Mouse (Mus musculus) liver, postnatal 0 days (tissue): ENCODE measurements around the gene Flcn. TPM values are rescaled to one million over a fixed set of nuclear protein-coding genes. Genes with fewer than 3 reads are reported as not detected.

Experiments used
- ATAC-seq: fragments of 200-750 bp; cut with Nextera tagmentation; 2 replicates; pipeline ENCODE4 v1.8.0; 2017; ENCODE audit warnings: mild to moderate bottlenecking, moderate library complexity
- DNase-seq: peaks from one replicate; pipeline ENCODE4 v3.0.0-alpha.2; 2016
- H3K27ac ChIP-seq: fragments of 300-500 bp; sonication (generic); 2 replicates; pipeline ENCODE4 v1.5.1; 2014; ENCODE audit warnings: antibody characterized with exemption, moderate library complexity, mild to moderate bottlenecking, low read depth
- H3K27me3 ChIP-seq: fragments of 300-500 bp; sonication (generic); 2 replicates; pipeline ENCODE4 v1.6.1; 2014; ENCODE audit warnings: low read length, control low read depth, mixed read lengths; ENCODE audit not compliant: insufficient read depth
- H3K36me3 ChIP-seq: fragments of 300-500 bp; sonication (generic); replicated peaks from 2 replicates; pipeline ENCODE4 v1.6.1; 2014; ENCODE audit warnings: mild to moderate bottlenecking, control low read depth, low read length, moderate library complexity, mixed read lengths; ENCODE audit not compliant: insufficient read depth
- H3K4me1 ChIP-seq: fragments of 300-500 bp; sonication (generic); 2 replicates; pipeline ENCODE4 v1.6.1; 2014; ENCODE audit warnings: antibody characterized with exemption, mild to moderate bottlenecking, control low read depth; ENCODE audit not compliant: insufficient read depth
- H3K4me2 ChIP-seq: fragments of 300-500 bp; sonication (generic); 2 replicates; pipeline ENCODE4 v1.6.1; 2014; ENCODE audit warnings: low read depth, mild to moderate bottlenecking, low read length, moderate library complexity, mixed read lengths
- H3K4me3 ChIP-seq: fragments of 300-500 bp; sonication (generic); 2 replicates; pipeline ENCODE4 v1.5.1; 2014; ENCODE audit warnings: low read depth, low read length
- H3K9ac ChIP-seq: fragments of 300-500 bp; sonication (generic); replicated peaks from 2 replicates; pipeline ENCODE4 v1.6.1; 2014; ENCODE audit warnings: mild to moderate bottlenecking, moderate library complexity
- H3K9me3 ChIP-seq: fragments of 300-500 bp; sonication (generic); 2 replicates; pipeline ENCODE4 v1.6.1; 2016; ENCODE audit warnings: mild to moderate bottlenecking, control low read depth, low read length, mixed read lengths
- CTCF ChIP-seq: sonication (generic); IDR thresholded peaks from 2 replicates; pipeline ENCODE4 v1.5.1; 2016; ENCODE audit warnings: antibody characterized with exemption, low read depth
- EP300 ChIP-seq: IDR thresholded peaks from 2 replicates; pipeline ENCODE4 v1.6.1; 2016; ENCODE audit warnings: antibody characterized with exemption, low read depth, mild to moderate bottlenecking
- WGBS: fragments of 180-500 bp; shearing (Covaris S2); extraction: QIAGEN DNeasy Blood & Tissue Kit; methylation state at CpG from one replicate; pipeline ENCODE4 v1.1.7; 2014; ENCODE audit not compliant: insufficient replicate concordance; 5-methylcytosine and 5-hydroxymethylcytosine counted together
- polyA plus RNA-seq: library from polyadenylated mRNA; unstranded; fragments of >200 nt; fragmentation: Nextera tagmentation; extraction: Ambion mirVana; gene quantifications from 2 replicates; pipeline ENCODE4 v1.2.1, GENCODE M21; 2015

Gene Flcn
- polyA plus RNA-seq, 1 experiment from 2014 or later: 13.9 TPM

GRCm38 (mm10) chr11:59777259-59777658, 32.6 kb downstream of the Flcn start:
- Histone ChIP-seq H3K27ac (no peak overlapping the region), H3K9ac (no peak overlapping the region), H3K4me2 (no peak overlapping the region), H3K4me1 (no peaks in the 10 kb centered on the region), H3K9me3 (no peaks in the 10 kb centered on the region), H3K36me3 (peaks cover 8% of the 10 kb centered on the region; the same call in 1 of the 2 replicates), H3K4me3 (no peak overlapping the region), H3K27me3 (no peaks in the 10 kb centered on the region)
- WGBS: 75% methylated on average over 5 of the region's 5 CpGs
- ATAC-seq (no peak), DNase-seq (no peak)
- TF ChIP-seq CTCF: no peak
- no peak for TF ChIP-seq EP300

GRCm38 (mm10) chr11:59775435-59776148, 34.2 kb downstream of the Flcn start:
- H3K4me3 ChIP-seq: no peak overlapping the region
- 85% methylated on average over 13 of the region's 13 CpGs for WGBS
- H3K4me1 ChIP-seq: no peaks in the 10 kb centered on the region
- H3K27me3 ChIP-seq: no peaks in the 10 kb centered on the region
- H3K36me3 ChIP-seq: peaks cover 20% of the 10 kb centered on the region
- H3K9me3 ChIP-seq: no peaks in the 10 kb centered on the region
- ATAC-seq (no peak), DNase-seq (no peak)
- TF ChIP-seq CTCF (no peak), EP300 (no peak)
- H3K9ac ChIP-seq: no peak overlapping the region
- no peak overlapping the region for H3K4me2 ChIP-seq
- H3K27ac ChIP-seq: no peak overlapping the region

- peak; percentile 35 for ATAC-seq
- Histone ChIP-seq H3K4me2 (no peak overlapping the region), H3K27ac (no peak overlapping the region), H3K27me3 (no peaks in the 10 kb centered on the region), H3K9ac (no peak overlapping the region), H3K36me3 (peaks cover 26% of the 10 kb centered on the region), H3K4me3 (no peak overlapping the region), H3K4me1 (no peaks in the 10 kb centered on the region), H3K9me3 (no peaks in the 10 kb centered on the region)
- TF ChIP-seq CTCF (no peak), EP300 (peak; percentile 38; the same call in 1 of the 2 replicates)
- no peak for DNase-seq
- 56% methylated on average over 4 of the region's 4 CpGs for WGBS
Measured at GRCm38 (mm10) chr11:59774522-59774921, 35.3 kb downstream of the Flcn start.

DNA sequence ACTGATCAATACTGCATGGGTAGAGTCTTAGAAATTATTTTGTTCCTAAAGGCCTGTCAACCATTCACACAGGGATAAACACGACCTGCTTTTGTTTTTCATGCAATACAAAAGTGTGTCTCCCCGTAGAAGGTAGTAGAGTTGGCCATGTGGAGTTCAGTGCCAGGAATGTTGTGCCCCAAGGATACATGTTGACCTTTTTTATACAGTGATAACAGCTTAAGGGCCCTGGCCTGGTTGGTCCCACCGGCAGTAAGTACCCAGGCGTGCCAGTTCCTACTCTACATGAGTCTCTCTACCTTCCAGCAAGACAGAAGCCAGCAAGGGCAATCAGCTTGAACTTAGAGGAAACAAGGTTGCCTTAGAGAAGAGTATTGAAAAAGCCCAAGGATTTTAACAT, 36.9 kb downstream of the Flcn start:
- no peaks in the 10 kb centered on the region for H3K27me3 ChIP-seq
- H3K27ac ChIP-seq: no peak overlapping the region
- no peaks in the 10 kb centered on the region for H3K9me3 ChIP-seq
- peaks cover 31% of the 10 kb centered on the region for H3K36me3 ChIP-seq
- ATAC-seq (no peak), DNase-seq (no peak)
- TF ChIP-seq EP300 (no peak), CTCF (no peak)
- no peak overlapping the region for H3K4me2 ChIP-seq
- H3K4me3 ChIP-seq: no peak overlapping the region
- H3K9ac ChIP-seq: no peak overlapping the region
- WGBS: 84% methylated on average over 4 of the region's 4 CpGs
- H3K4me1 ChIP-seq: no peaks in the 10 kb centered on the region

GRCm38 (mm10) chr11:59772291-59772690, 37.5 kb downstream of the Flcn start:
- ATAC-seq (no peak), DNase-seq (no peak)
- TF ChIP-seq EP300: no peak
- TF ChIP-seq CTCF: no peak
- H3K9ac ChIP-seq: no peak overlapping the region
- H3K4me3 ChIP-seq: no peak overlapping the region
- H3K27ac ChIP-seq: no peak overlapping the region
- H3K4me1 ChIP-seq: no peaks in the 10 kb centered on the region
- H3K9me3 ChIP-seq: no peaks in the 10 kb centered on the region
- peaks cover 37% of the 10 kb centered on the region for H3K36me3 ChIP-seq
- no peaks in the 10 kb centered on the region for H3K27me3 ChIP-seq
- no peak overlapping the region for H3K4me2 ChIP-seq
- 68% methylated on average over 2 of the region's 2 CpGs for WGBS

DNA sequence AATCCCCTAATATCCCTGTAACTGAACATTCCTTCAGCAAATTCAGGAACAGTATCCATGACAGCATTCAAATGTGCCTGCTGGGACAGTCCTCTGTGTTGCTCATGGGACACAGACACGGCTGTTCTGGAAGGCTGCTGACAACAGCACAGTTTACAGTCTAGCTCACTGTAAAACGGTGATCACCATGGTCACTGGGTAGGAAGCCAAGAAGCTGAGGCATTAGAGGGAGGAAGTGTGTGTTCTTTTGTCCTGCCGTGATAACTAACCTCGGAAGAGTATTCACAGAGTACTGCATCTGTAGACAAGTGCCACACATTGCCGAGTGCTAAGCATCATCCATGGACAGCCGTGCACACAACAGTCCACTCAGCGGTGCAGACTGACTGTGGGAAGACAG, 39.1 kb downstream of the Flcn start:
- no peak overlapping the region for H3K4me3 ChIP-seq
- no peaks in the 10 kb centered on the region for H3K9me3 ChIP-seq
- DNase-seq (no peak), ATAC-seq (peak; percentile 36; the same call in 1 of the 2 replicates)
- H3K36me3 ChIP-seq: peaks cover 47% of the 10 kb centered on the region
- H3K27ac ChIP-seq: no peak overlapping the region
- H3K4me1 ChIP-seq: no peaks in the 10 kb centered on the region
- WGBS: 52% methylated on average over 7 of the region's 7 CpGs
- H3K4me2 ChIP-seq: no peak overlapping the region
- H3K9ac ChIP-seq: no peak overlapping the region
- no peaks in the 10 kb centered on the region for H3K27me3 ChIP-seq
- TF ChIP-seq EP300 (no peak), CTCF (no peak)
